Mouse (Mus musculus): ENCODE data around the gene Pdss1. TPM values are rescaled to one million over a fixed set of nuclear protein-coding genes. Genes with fewer than 3 reads are reported as not detected.

The Pdss1 gene
- total and polyA plus RNA-seq, 2 experiments from 2014 or later = 15.5 to 22.5 TPM

DNA sequence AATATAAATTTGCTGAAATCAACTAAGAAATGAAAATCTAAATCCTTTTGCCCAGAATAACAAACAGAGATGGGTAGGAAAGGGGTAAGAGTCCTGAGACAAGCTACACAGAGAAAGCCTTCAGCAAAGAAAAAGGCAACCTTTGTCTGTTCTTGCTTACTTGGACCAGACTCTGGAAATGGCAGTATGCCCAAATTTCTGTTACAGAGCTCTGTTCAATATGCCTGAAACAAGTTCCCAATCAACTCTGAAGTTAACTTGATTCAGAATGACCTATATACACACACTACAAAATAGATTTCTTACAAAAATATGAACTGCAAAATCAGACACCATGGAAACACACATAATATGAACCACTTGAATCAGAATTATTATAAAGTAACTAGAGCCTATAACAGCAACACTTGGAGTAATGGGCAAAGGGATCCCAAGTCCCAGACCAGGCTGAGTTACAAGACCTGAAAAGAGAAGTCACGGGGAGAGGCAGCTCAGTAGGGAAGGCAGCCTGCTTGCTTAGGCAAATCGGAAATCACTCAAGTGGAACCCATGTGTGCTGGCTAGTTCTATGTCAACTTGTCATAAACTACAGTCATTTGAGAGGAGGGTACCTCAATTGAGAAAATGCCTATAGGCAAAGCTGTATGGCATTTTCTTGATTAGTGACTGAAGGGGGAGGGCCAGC lies 90.8 kb downstream of the Pdss1 start:
- no peak overlapping the region for H3K4me2 ChIP-seq (ENCODE audit: low read depth, low read length)
- H3K27me3 ChIP-seq (ENCODE audit: insufficient read depth, low read length) = no peaks in the 10 kb centered on the region
- ATAC-seq = peak; percentile 86
- H3K9ac ChIP-seq (replicated peaks; ENCODE audit: low read length) = no peak overlapping the region
- no peaks in the 10 kb centered on the region for H3K9me3 ChIP-seq (ENCODE audit: low read length)
- DNase-seq (ENCODE audit: low spot score) = peak; percentile 71
- H3K4me1 ChIP-seq (ENCODE audit: insufficient read depth, low read length) = no peaks in the 10 kb centered on the region
- WGBS = 19% methylated on average over 2 of the region's 2 CpGs
- no peak overlapping the region for H3K4me3 ChIP-seq (ENCODE audit: low read length)
- peak overlapping the region; percentile 72 for H3K27ac ChIP-seq
- no peak for TF ChIP-seq CTCF (IDR thresholded peaks at IDR 0.05; ENCODE audit: low read depth)
- H3K36me3 ChIP-seq (ENCODE audit: insufficient read depth, low read length) = no peaks in the 10 kb centered on the region

Other genes with a start within 250 kb of the Pdss1 start
- gene Apbb1ip, start 121.4 kb upstream of the Pdss1 start, total RNA-seq (2014; rRNA removed) = 0.10 and 1.0 TPM in 2 replicates
- gene Apbb1ip, start 121.4 kb upstream of the Pdss1 start, polyA plus RNA-seq (2015; fragmentation: Nextera tagmentation; extraction: Ambion mirVana) = 1.7 and 2.5 TPM in 2 replicates
- 180 and 218 TPM in 2 replicates for gene Abi1, start 144.7 kb downstream of the Pdss1 start, total RNA-seq (2014; rRNA removed)
- gene Abi1, start 144.7 kb downstream of the Pdss1 start, polyA plus RNA-seq (2015; fragmentation: Nextera tagmentation; extraction: Ambion mirVana) = 60.4 and 64.9 TPM in 2 replicates
- 29.7 and 30.1 TPM in 2 replicates for gene Acbd5, start 172.6 kb downstream of the Pdss1 start, total RNA-seq (2014; rRNA removed)
- gene Acbd5, start 172.6 kb downstream of the Pdss1 start, polyA plus RNA-seq (2015; fragmentation: Nextera tagmentation; extraction: Ambion mirVana) = 60.9 and 66.0 TPM in 2 replicates

All from hindbrain, postnatal 0 days (tissue).